In the genomic region with DNA sequence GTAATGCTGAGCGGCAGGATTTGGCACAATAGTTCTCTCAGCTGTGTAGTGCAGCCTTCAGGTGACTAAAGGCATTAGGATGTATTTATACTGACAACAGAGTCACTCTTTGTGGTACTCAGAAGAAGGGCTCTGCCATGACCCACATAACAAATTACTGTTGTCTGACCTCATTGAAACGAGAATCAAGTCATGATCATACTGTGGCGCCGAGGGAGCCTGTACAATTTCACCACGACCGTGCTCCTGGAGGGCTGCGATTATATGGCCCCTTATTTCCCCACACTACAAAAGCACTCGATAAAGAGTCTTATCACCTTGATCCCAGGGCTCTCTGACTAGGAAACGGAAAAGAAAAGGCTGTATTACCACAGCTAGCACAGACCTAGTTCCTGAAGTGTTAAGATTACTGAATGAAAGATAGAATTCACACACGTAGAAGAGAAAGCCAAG, we compare ENCODE assay signal across 23 mouse cellular contexts.
DNase-seq lines count a peak whose midpoint lies in the region; ATAC-seq and TF ChIP-seq lines count a peak whose summit lies in the region.
"Had no signal": no experiment of that assay in that cellular context is flagged by ENCODE, and none has a peak within 500 bp of the region (broad histone marks: within the 10 kb centered on the region; RNA-seq: fewer than 3 reads in every experiment).

No protein-coding gene starts in this region.

- H3K27ac ChIP-seq in hindbrain, embryonic 11.5 days (ENCODE audit: low read depth, low read length) = no peak overlapping the region
- H3K27ac ChIP-seq in hindbrain, embryonic 10.5 days = no peak overlapping the region
- peak overlapping the region; percentile 43; the same call in 1 of the 2 replicates for H3K27ac ChIP-seq in hindbrain, embryonic 14.5 days
- H3K27ac ChIP-seq in midbrain, postnatal 0 days (ENCODE audit: low read depth, low read length) = no peak overlapping the region
- H3K27ac ChIP-seq: heart, embryonic 10.5 days; intestine, embryonic 15.5 days; layer of hippocampus, adult 2 months; limb, embryonic 12.5 days had no signal

- H3K27me3 ChIP-seq in hindbrain, embryonic 11.5 days (ENCODE audit: control insufficient read depth, insufficient read depth, low read length) = no peaks in the 10 kb centered on the region
- H3K27me3 ChIP-seq in hindbrain, embryonic 10.5 days (ENCODE audit: insufficient read depth, poor library complexity, severe bottlenecking) = no peaks in the 10 kb centered on the region
- no peaks in the 10 kb centered on the region for H3K27me3 ChIP-seq in hindbrain, embryonic 14.5 days (ENCODE audit: control insufficient read depth, insufficient read depth, low read length)
- H3K27me3 ChIP-seq in midbrain, postnatal 0 days (ENCODE audit: insufficient read depth, low read length) = no peaks in the 10 kb centered on the region
- H3K27me3 ChIP-seq: CH12.LX; intestine, embryonic 15.5 days; limb, embryonic 12.5 days had no signal

- H3K4me3 ChIP-seq in hindbrain, embryonic 11.5 days (ENCODE audit: low read depth, low read length) = no peak overlapping the region
- H3K4me3 ChIP-seq in hindbrain, embryonic 10.5 days = no peak overlapping the region
- H3K4me3 ChIP-seq in hindbrain, embryonic 14.5 days (replicated peaks; ENCODE audit: low read length) = no peak overlapping the region
- no peak overlapping the region for H3K4me3 ChIP-seq in midbrain, postnatal 0 days (ENCODE audit: low read depth, low read length)
- H3K4me3 ChIP-seq: heart, embryonic 10.5 days; intestine, embryonic 15.5 days; layer of hippocampus, adult 2 months; limb, embryonic 12.5 days had no signal

- H3K4me1 ChIP-seq in hindbrain, embryonic 11.5 days (replicated peaks; ENCODE audit: control insufficient read depth, insufficient read depth, low read length) = no peaks in the 10 kb centered on the region
- H3K4me1 ChIP-seq in hindbrain, embryonic 10.5 days (replicated peaks) = no peaks in the 10 kb centered on the region
- no peaks in the 10 kb centered on the region for H3K4me1 ChIP-seq in hindbrain, embryonic 14.5 days (replicated peaks; ENCODE audit: control insufficient read depth, insufficient read depth, low read length)
- H3K4me1 ChIP-seq in midbrain, postnatal 0 days (ENCODE audit: insufficient read depth, low read length) = no peaks in the 10 kb centered on the region
- H3K4me1 ChIP-seq: heart, embryonic 10.5 days; intestine, embryonic 15.5 days; limb, embryonic 12.5 days had no signal

- 79% methylated on average over 10 of the region's 10 CpGs for WGBS in hindbrain, embryonic 11.5 days
- WGBS in hindbrain, embryonic 10.5 days = 80% methylated on average over 10 of the region's 10 CpGs
- 52% methylated on average over 10 of the region's 10 CpGs for WGBS in hindbrain, embryonic 14.5 days
- 61% methylated on average over 10 of the region's 10 CpGs for WGBS in midbrain, postnatal 0 days

- peak; percentile 47; the same call in 1 of the 2 replicates for ATAC-seq in hindbrain, embryonic 11.5 days (ENCODE audit: low FRiP score)
- ATAC-seq in hindbrain, embryonic 14.5 days (ENCODE audit: low FRiP score) = peak; percentile 51
- ATAC-seq in midbrain, postnatal 0 days (ENCODE audit: low FRiP score) = 0 out of 2 replicates have a peak, but pooled peaks have one; percentile 31
- no peak for ATAC-seq in megakaryocyte, adult 5-6 weeks (ENCODE audit: poor library complexity, severe bottlenecking)
- ATAC-seq: intestine, embryonic 15.5 days; liver, postnatal 0 days had no signal

- no peak overlapping the region for H3K9ac ChIP-seq in hindbrain, embryonic 11.5 days (ENCODE audit: low read depth, low read length)
- H3K9ac ChIP-seq in hindbrain, embryonic 14.5 days = no peak overlapping the region
- H3K9ac ChIP-seq in midbrain, postnatal 0 days (replicated peaks; ENCODE audit: low read length, poor library complexity, severe bottlenecking) = no peak overlapping the region
- H3K9ac ChIP-seq: intestine, embryonic 15.5 days; limb, embryonic 12.5 days; liver, postnatal 0 days had no signal

- H3K4me2 ChIP-seq in hindbrain, embryonic 11.5 days (replicated peaks; ENCODE audit: low read depth, low read length) = no peak overlapping the region
- no peak overlapping the region for H3K4me2 ChIP-seq in hindbrain, embryonic 14.5 days (replicated peaks)
- H3K4me2 ChIP-seq in midbrain, postnatal 0 days (ENCODE audit: low read depth, low read length, poor library complexity, severe bottlenecking) = no peak overlapping the region
- H3K4me2 ChIP-seq: intestine, embryonic 15.5 days; limb, embryonic 12.5 days; liver, embryonic 11.5 days had no signal

- TF ChIP-seq CTCF in midbrain, postnatal 0 days (IDR thresholded peaks at IDR 0.05) = no peak

- DNase-seq in hindbrain, embryonic 11.5 days (ENCODE audit: low spot score) = no peak
- DNase-seq in hindbrain, embryonic 10.5 days (ENCODE audit: low spot score) = no peak
- peak; percentile 66 for DNase-seq in MEL-GATA-1-ER (ENCODE audit: extremely low read depth, low read depth)
- DNase-seq in hindbrain, embryonic 14.5 days (ENCODE audit: low spot score) = no peak
- DNase-seq in midbrain, postnatal 0 days (ENCODE audit: low spot score) = peak; percentile 2
- no peak for DNase-seq in ovary, postnatal 14 days (ENCODE audit: low spot score)
- DNase-seq: adrenal gland, postnatal 25 days; B cell, adult 2 months; cerebellum, adult 9-10 months; gastrocnemius, postnatal 10 days; heart, postnatal 4 days; kidney, adult 9 months; kidney, postnatal 25 days; liver, postnatal 0 days; lung, postnatal 10 days; thymus, adult 18-20 months had no signal

- H3K9me3 ChIP-seq in hindbrain, embryonic 11.5 days (ENCODE audit: control insufficient read depth, low read length) = no peaks in the 10 kb centered on the region
- H3K9me3 ChIP-seq in hindbrain, embryonic 10.5 days = no peaks in the 10 kb centered on the region
- H3K9me3 ChIP-seq in hindbrain, embryonic 14.5 days (ENCODE audit: control insufficient read depth, low read length) = no peaks in the 10 kb centered on the region
- no peaks in the 10 kb centered on the region for H3K9me3 ChIP-seq in midbrain, postnatal 0 days (ENCODE audit: low read length)
- H3K9me3 ChIP-seq: heart, embryonic 10.5 days; intestine, embryonic 15.5 days; limb, embryonic 12.5 days had no signal

- H3K36me3 ChIP-seq in hindbrain, embryonic 11.5 days (ENCODE audit: control insufficient read depth, insufficient read depth, low read length) = no peaks in the 10 kb centered on the region
- no peaks in the 10 kb centered on the region for H3K36me3 ChIP-seq in hindbrain, embryonic 10.5 days
- no peaks in the 10 kb centered on the region for H3K36me3 ChIP-seq in hindbrain, embryonic 14.5 days (replicated peaks; ENCODE audit: control insufficient read depth, insufficient read depth)
- no peaks in the 10 kb centered on the region for H3K36me3 ChIP-seq in midbrain, postnatal 0 days (ENCODE audit: insufficient read depth, low read length)
- H3K36me3 ChIP-seq: heart, embryonic 10.5 days; intestine, embryonic 15.5 days; limb, embryonic 12.5 days had no signal

Comparison
In these comparisons a context has a peak if more than half of its experiments do, and no peak if none do; other contexts are left out.
1. DNase-seq: peak in MEL-GATA-1-ER (single experiment) and midbrain, postnatal 0 days (single experiment); none in hindbrain, embryonic 11.5 days (single experiment), hindbrain, embryonic 10.5 days (single experiment), hindbrain, embryonic 14.5 days (single experiment) and ovary, postnatal 14 days (single experiment).